Mouse (Mus musculus): ENCODE results near the gene Adprhl2.

- TF ChIP-seq POLR2A (IDR thresholded peaks at IDR 0.05; ENCODE audit: borderline replicate concordance, low read depth, low read length) (no peak), CTCF (IDR thresholded peaks at IDR 0.05; ENCODE audit: low read depth, low read length) (no peak)
Measured at GRCm38 (mm10) chr4:126288085-126288666, 33.3 kb downstream of the Adprhl2 start.
